Mouse (Mus musculus) left cerebral cortex, adult 9 months (tissue): ENCODE results near the gene Tsc22d1.

Source experiments
- DNase-seq, 2 experiments: peaks; one replicate each; pipeline ENCODE4 v3.0.0; 2022; ENCODE audit warnings: low spot score in 2 of 2

The Tsc22d1 gene

GRCm38 (mm10) chr14:76514050-76514585 lies 99.4 kb downstream of the Tsc22d1 start:
- DNase-seq = no peak

DNA sequence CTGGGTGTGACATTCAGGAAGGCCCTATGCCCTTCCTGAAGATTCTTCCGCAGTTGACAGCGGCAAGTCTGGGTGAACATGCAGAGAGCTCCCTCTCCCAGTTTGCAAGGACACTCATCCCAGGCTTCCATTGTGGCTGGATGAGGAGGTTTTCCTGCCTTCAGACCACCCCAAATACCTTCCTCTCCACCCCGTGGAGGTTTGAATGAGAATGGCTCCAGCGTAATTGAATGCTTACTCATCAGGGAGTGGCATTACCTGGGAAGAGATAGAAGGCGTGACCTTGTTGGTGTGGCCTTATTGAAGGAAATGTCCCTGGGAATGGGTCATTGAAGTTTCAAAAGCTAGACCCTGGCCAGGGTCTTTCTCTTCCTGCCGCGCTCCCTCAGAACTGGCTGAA lies 100.9 kb downstream of the Tsc22d1 start:
- no peak for DNase-seq

GRCm38 (mm10) chr14:76518217-76518616 lies 103.5 kb downstream of the Tsc22d1 start:
- no peak for DNase-seq

- DNase-seq = no peak
Measured at GRCm38 (mm10) chr14:76520606-76521005, 105.8 kb downstream of the Tsc22d1 start.

GRCm38 (mm10) chr14:76521308-76521707 lies 106.5 kb downstream of the Tsc22d1 start:
- DNase-seq = no peak

GRCm38 (mm10) chr14:76523344-76523743 lies 108.6 kb downstream of the Tsc22d1 start:
- no peak for DNase-seq

GRCm38 (mm10) chr14:76526467-76526866 lies 111.7 kb downstream of the Tsc22d1 start:
- DNase-seq = no peak

DNA sequence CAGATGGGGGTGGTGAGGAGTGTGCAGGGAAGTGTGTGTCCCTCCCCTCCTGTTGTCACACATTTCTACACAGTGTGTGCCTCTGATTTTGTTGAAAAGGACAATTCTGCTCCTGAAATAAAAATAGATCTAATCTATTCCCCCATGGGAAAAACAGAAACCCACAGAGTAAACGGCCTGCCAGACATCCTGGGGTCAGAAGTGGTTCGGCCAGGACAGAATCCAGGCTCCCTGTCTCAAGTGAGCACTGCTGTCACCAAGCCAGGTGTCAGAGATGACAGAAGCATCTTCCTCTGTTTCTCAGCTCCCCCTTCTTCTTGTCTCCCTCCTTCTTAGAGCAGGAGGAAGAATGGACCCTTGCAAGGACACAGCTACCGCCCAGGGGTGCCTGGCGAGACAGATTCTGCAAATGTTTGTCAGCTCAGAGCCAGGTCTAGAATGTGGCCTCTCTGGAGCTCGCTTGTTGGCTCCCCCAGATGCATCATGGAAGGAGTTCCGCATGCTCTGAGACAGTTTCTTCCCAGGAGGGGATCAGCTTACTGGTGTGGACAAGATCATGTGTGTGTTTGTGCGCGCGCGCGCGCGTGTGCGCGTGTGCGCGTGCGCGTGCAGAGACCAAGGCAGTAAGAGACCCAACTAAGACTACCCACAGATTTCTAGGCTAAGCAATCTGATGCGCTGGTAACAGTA lies 112.4 kb downstream of the Tsc22d1 start:
- DNase-seq = no peak

- DNase-seq = no peak
Measured at GRCm38 (mm10) chr14:76527758-76528313, 113.1 kb downstream of the Tsc22d1 start.

- no peak for DNase-seq
Measured at GRCm38 (mm10) chr14:76528641-76529040, 113.9 kb downstream of the Tsc22d1 start.

DNA sequence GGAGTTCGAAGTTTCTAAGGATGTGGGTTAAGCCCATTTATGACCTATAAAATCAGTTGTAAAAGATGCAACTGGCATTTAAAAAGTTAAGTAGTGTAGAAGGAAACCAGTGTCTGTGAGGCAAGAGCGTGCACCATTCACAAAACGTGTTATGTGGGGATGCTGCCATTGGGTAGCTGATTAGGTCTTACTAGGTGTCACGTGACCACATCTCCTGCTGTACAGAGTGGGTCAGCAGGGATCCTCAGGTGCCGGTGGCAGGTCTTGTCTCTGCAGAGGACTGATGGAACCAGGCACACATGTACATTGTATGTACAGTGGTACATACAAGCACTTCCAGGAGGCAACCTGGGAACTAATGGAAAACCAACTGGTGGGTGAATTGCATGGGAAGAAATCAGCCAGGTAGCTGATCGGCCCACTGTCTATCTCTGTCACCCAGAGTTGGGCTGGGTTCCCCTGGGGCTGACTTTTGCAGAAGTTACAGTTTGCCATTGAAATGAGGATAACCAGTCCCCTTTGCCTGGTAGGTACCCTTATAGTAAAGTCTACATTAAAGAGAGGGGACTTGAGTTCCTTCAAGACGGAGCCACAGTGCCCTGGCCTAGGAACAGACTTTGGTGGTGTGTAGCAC lies 116.4 kb downstream of the Tsc22d1 start:
- no peak for DNase-seq

- no peak for DNase-seq
Measured at GRCm38 (mm10) chr14:76532257-76533169, 117.8 kb downstream of the Tsc22d1 start.

- no peak for DNase-seq
Measured at GRCm38 (mm10) chr14:76533170-76533815, 118.5 kb downstream of the Tsc22d1 start.

DNA sequence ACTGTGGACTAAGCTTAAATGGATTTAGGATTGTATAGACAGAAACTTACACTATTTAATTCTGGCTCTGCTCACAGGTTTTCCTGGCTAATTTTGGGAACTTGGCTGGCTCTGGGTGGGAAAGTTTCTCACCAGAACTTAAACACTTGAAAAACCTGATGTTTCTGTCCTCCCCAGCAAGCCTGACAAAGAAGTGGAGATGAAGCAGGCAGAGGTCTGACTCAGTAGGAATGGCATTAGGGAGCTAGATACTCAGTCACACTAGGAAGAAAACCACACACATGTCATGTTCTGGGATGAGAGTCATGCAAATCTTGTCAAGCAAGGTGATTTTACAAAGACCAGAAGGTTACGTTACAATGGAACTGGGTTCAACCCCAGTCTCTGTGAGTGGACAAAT lies 120.3 kb downstream of the Tsc22d1 start:
- DNase-seq = no peak

DNA sequence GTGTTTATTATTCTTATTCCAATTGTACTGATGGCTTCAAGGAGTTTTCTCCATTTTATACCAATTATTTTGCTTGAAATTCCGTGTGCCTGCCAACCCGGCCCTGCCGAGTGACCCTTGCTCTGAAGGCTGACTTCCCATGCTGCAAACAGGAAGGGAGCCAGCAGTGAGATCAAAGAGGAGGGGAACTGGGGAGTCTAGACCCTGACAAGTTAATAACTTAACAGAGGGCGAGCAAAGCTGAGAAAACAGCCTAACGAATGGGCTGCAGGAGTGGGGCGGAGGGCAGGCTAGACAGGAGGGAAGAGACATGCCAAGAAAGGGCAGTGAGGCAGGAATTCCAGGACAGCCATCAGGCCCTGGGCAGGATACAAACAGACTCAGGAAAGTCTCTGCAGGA lies 122.2 kb downstream of the Tsc22d1 start:
- no peak for DNase-seq

DNA sequence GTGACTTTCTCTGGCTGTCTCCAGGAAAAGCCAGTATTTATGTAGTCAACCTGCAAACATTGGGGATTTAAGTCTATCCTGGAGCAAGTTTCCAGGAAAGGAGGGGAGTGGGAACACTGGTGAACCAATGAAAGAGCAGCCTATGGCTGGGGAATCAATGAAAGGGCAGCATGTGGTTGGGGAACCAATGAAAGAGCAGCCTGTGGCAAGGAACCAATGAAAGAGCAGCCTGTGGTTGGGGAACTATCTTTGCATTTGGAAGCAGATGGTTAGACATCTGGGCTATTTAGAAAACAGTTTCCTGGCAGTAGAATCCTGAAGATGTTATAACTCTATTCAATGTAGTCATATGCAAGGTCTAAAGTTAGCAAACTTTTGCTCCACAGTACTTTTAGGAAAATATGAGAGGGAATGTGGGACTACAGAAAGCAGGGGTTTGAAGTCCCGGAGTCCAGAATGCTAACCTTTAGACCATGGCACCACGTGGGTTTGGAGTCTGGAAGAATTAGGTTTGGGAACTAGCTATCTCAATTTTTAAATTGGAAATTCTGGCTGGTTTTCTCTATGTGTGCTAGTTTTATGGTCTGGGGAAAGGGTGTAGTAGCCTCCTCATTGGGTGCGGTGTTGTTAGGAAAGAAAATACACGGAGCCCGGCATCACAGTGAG lies 125.4 kb downstream of the Tsc22d1 start:
- DNase-seq = peak in 1 of 2 experiments; percentile 48

- no peak for DNase-seq
Measured at GRCm38 (mm10) chr14:76541341-76541740, 126.6 kb downstream of the Tsc22d1 start.

DNA sequence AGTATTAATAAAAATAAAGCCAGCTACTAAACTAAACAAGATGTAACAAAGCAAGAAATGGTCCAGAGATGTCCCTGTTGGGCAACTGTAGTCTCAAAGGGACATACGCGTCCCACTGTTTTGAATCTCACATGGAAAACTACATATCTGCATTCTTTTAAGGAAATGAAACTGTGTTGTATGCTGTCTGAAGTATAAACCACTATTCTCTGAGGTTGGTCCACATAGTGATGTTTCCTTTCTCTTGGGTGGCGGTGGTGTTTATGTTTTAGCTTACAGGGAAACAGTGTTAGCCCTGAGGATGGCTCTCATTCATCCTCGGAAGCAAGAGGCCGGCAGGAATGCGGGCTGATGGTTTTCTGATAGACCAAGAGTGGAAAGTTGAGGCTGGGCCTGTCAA lies 129.4 kb downstream of the Tsc22d1 start:
- no peak for DNase-seq

DNA sequence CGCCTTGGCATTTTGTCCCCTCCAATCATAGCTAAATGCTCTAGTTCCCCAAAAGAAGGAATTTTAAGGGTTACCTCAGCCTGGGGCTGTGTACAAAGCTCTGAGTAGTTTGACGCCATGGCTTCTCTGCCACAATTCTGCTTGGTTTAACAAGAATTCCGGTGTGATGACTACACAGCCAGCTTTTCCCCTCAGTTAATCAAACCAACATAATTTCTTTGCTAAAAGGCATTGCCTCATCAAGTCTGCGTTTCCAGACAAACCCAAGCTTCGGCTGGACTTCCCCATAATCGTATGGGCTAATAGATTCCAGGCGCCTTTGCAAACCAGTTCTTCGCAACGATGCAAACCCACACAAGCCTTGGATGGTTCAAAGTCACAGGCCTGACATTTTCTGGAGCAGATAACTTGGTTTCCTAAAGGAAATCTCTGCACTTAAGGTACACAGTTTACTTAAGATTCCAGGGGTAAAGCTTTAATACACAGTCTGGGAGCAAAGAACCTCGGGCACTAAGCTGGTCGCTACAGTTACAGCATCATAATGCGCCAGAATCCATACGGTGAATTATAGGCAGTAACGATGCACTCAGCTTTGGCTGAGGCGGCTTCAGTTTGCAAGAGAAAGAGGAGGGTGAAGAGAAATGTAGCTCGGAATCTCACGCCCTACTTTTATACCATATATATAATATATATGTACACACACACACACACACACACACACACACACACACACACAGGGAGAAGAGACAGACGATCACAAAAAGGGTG lies 140.7 kb downstream of the Tsc22d1 start:
- peak in 1 of 2 experiments; percentile 21 for DNase-seq
